Mouse (Mus musculus) limb, embryonic 14.5 days (tissue): ENCODE measurements around the gene Bckdhb. TPM values are rescaled to one million over a fixed set of nuclear protein-coding genes. Genes with fewer than 3 reads are reported as not detected.

Experiments
- ATAC-seq: fragments of 200-750 bp; cut with Nextera tagmentation; 2 replicates; pipeline ENCODE4 v1.8.0; 2017; ENCODE audit warnings: low read depth, moderate number of reproducible peaks, moderate TSS enrichment; ENCODE audit not compliant: low FRiP score
- DNase-seq: peaks from one replicate; pipeline ENCODE4 v3.0.0-alpha.2; 2015; ENCODE audit warnings: low spot score
- H3K27ac ChIP-seq: fragments of 300-500 bp; sonication (generic); replicated peaks from 2 replicates; pipeline ENCODE4 v1.5.1; 2014; ENCODE audit warnings: low read depth, mild to moderate bottlenecking, low read length, moderate library complexity, mixed read lengths
- H3K27me3 ChIP-seq: fragments of 300-500 bp; sonication (generic); 2 replicates; pipeline ENCODE4 v1.6.1; 2014; ENCODE audit warnings: low read length, mixed read lengths; ENCODE audit not compliant: control insufficient read depth, insufficient read depth
- H3K36me3 ChIP-seq: fragments of 300-500 bp; sonication (generic); 2 replicates; pipeline ENCODE4 v1.6.1; 2014; ENCODE audit warnings: mild to moderate bottlenecking, low read length, moderate library complexity, mixed read lengths; ENCODE audit not compliant: control insufficient read depth, insufficient read depth
- H3K4me1 ChIP-seq: fragments of 300-500 bp; sonication (generic); 2 replicates; pipeline ENCODE4 v1.6.1; 2014; ENCODE audit warnings: antibody characterized with exemption, low read length, mixed read lengths; ENCODE audit not compliant: control insufficient read depth, insufficient read depth
- H3K4me2 ChIP-seq: fragments of 300-500 bp; sonication (generic); replicated peaks from 2 replicates; pipeline ENCODE4 v1.6.1; 2014; ENCODE audit warnings: low read depth, mild to moderate bottlenecking, low read length, moderate library complexity; ENCODE audit not compliant: severe bottlenecking
- H3K4me3 ChIP-seq: fragments of 300-500 bp; sonication (generic); replicated peaks from 2 replicates; pipeline ENCODE4 v1.5.1; 2014; ENCODE audit warnings: low read length
- H3K9ac ChIP-seq: fragments of 300-500 bp; sonication (generic); 2 replicates; pipeline ENCODE4 v1.6.1; 2014; ENCODE audit warnings: mild to moderate bottlenecking, low read depth, low read length, moderate library complexity; ENCODE audit not compliant: severe bottlenecking
- H3K9me3 ChIP-seq: fragments of 300-500 bp; sonication (generic); 2 replicates; pipeline ENCODE4 v1.6.1; 2016; ENCODE audit warnings: low read length; ENCODE audit not compliant: control insufficient read depth
- POLR2A ChIP-seq: fragments of 200-500 bp; IDR thresholded peaks from 2 replicates; pipeline ENCODE4 v1.8.0; 2012; ENCODE audit warnings: inconsistent platforms, mild to moderate bottlenecking, moderate library complexity, borderline replicate concordance; ENCODE audit not compliant: insufficient read depth, insufficient read length; ENCODE audit errors: extremely low read depth
- WGBS: fragments of 180-500 bp; shearing (Covaris S2); extraction: QIAGEN DNeasy Blood & Tissue Kit; methylation state at CpG from one replicate; pipeline ENCODE4 v1.1.7; 2014; 5-methylcytosine and 5-hydroxymethylcytosine counted together
- polyA plus RNA-seq, 2 experiments: library from polyadenylated mRNA; depleted of rRNA in 1 of 2; stranded (reverse) in 1 of 2; unstranded in 1 of 2; fragments of >200 nt; fragmentation: Nextera tagmentation in 1 of 2; extraction: Ambion mirVana in 1 of 2; gene quantifications; 2 replicates each; pipeline versions ENCODE4 v1.2.1 to v1.2.3; 2012 to 2014

Gene Bckdhb
- polyA plus RNA-seq, 2 experiments = 47.4 to 51.1 TPM

DNA sequence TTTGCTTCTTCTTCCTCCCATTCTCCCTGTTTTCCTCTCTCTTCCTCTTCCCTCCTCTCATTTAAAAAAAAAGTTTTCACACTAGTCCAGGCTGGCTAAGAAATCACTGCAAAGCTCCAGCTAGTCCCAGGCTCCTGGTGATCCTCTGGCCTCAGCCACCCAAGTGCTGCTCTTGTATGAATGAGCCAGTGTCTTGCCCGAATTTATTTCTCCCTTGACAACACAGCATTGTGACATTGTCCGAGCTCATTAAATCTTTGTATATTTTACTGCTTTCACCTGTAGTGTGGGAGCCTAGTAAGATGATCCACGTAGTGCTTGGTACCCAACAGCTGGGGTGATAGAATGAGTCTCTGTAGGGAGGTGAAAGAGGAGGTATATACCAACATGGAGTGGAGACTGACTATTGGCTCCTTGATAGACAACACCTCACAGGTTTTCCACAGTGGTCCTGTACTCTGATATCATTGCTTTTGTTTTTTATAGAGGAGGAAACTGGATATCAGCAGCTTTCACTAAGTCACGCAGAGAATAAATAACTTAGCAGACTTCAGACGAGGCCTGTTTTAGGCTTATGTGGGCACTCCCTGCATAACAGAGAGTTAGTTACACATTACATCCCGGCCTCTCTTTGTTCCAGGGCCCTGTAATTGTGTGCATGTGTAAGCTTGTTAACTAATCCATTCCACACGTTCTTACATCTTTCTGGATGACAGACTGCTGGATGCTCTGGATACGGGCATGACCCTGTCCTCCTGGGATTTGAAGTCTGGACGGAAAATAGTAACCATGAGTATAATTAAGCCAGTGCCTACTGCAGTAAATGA lies 15.8 kb downstream of the Bckdhb start:
- TF ChIP-seq POLR2A = no peak
- Histone ChIP-seq H3K4me1 (0 out of 2 replicates have a peak, but pooled peaks cover 3% of the 10 kb centered on the region), H3K36me3 (no peaks in the 10 kb centered on the region), H3K4me3 (no peak overlapping the region), H3K4me2 (no peak overlapping the region), H3K27ac (no peak overlapping the region), H3K9ac (no peak overlapping the region), H3K27me3 (no peaks in the 10 kb centered on the region), H3K9me3 (no peaks in the 10 kb centered on the region)
- DNase-seq (peak; percentile 14), ATAC-seq (no peak; the same call in 1 of the 2 replicates)
- 29% methylated on average over 9 of the region's 9 CpGs for WGBS

DNA sequence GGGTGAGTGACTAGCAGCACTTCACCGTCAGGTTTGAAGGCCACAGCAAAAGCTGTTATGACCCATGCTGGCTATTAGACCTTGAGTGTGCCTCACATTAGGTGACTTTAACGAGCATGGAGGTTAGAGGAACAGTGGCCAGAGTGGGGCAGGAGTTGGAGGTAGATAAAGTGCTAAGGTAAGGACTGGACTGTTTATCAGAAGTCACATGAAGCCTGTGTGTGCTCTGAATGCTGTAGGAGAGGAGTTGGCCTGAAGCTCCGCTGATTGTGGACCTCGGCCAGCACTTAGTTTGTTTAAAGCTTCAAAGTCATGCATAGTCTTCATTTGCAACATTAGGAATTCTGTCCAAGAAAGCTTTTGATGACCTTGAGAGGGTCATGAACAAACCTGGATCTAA lies 26.4 kb downstream of the Bckdhb start:
- Histone ChIP-seq H3K27ac (no peak overlapping the region), H3K4me1 (no peaks in the 10 kb centered on the region), H3K36me3 (no peaks in the 10 kb centered on the region), H3K27me3 (no peaks in the 10 kb centered on the region), H3K9ac (no peak overlapping the region), H3K4me3 (no peak overlapping the region), H3K9me3 (no peaks in the 10 kb centered on the region), H3K4me2 (no peak overlapping the region)
- no peak for DNase-seq
- ATAC-seq = no peak
- TF ChIP-seq POLR2A = no peak
- WGBS = 71% methylated on average over 4 of the region's 4 CpGs

DNA sequence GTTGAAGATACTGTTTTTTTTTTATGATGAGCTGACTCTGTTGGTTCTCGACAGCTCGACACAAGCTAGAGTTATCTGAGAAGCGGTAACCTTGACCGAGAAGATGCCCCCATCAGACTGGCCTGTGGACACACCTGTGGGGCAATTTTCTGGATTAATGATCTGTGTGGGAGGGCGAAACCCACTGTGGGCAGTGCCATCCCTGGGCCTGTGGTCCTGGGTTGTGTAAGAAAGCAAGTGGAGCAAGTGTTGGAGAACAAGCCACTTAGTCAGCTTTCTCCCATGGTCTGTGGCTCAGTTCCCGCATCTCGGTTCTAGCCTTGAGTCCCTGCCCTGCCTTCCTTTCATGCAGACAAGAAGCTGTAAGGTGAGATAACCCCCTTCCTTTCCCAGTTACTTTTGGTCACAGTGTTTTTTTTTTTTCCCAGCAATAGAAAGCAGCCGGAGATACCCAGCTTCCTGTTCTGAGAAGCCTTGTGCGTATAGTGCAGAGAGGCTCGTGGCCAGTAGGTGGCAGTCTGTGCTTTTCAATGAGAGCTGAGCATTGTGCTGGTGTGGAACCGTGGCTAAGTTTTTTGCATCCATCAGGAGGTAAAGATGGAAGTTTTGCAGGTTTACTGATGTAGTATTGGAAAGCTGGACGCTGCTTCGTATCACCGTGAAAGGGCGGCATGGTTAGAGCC lies 31.8 kb downstream of the Bckdhb start:
- Histone ChIP-seq H3K36me3 (no peaks in the 10 kb centered on the region), H3K9me3 (no peaks in the 10 kb centered on the region), H3K4me1 (no peaks in the 10 kb centered on the region), H3K9ac (no peak overlapping the region), H3K4me2 (no peak overlapping the region), H3K4me3 (no peak overlapping the region), H3K27me3 (no peaks in the 10 kb centered on the region), H3K27ac (no peak overlapping the region)
- WGBS = 48% methylated on average over 15 of the region's 15 CpGs
- DNase-seq (peak; percentile 74), ATAC-seq (peak; percentile 80; the same call in 1 of the 2 replicates)
- no peak for TF ChIP-seq POLR2A

DNA sequence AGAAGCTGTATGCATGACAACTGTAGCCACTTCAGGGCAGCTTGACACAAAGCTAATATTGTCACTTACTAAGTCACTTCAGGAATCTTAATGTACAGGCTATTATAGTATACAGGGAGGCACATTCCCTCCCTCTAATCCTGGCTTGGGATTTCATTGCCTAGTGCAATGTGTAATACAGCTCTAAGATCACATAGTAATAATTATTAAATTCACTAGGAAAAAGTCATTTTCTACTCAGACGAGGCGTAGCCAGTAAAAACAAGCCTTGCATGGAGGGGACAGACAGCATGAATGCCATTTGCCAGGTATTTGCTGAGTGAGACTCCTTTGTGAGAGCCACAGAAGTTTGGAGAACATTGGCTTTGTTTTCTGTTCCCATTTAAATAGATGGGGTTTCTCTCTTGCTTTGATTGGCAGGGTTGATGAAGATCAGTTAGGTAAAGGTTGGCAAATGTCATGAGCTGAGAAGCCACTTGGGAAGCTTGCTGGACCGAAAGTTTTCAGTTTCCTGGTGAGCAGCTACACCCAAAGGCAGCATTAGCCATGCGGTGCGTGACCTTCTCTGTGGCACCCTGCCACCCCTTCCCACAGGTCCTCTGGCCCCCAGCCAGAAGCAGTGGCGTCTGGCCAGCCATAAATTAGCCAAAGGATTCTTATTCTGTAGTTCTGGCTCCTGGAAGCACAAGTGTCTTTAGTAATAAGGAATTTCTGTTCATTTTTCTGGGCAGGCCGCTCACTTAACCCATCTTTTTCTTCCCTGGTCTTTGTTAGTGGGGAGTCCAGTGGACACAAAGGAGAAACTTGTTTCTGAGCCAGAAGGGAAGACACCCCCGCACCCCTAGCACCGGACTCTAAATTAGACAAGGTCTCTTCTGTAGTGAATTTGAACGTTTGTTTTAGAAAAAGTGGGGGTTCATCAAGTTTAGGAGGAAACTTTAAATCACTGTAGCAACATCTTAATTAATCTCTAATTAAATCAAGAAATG lies 37.4 kb downstream of the Bckdhb start:
- H3K4me1 ChIP-seq = peaks cover 7% of the 10 kb centered on the region; the same call in 1 of the 2 replicates
- peak; percentile 47; the same call in 1 of the 2 replicates for ATAC-seq
- H3K27ac ChIP-seq = no peak overlapping the region
- H3K9me3 ChIP-seq = no peaks in the 10 kb centered on the region
- peak; percentile 58 for DNase-seq
- no peaks in the 10 kb centered on the region for H3K36me3 ChIP-seq
- no peak overlapping the region for H3K9ac ChIP-seq
- 54% methylated on average over 10 of the region's 10 CpGs for whole genome bisulfite sequencing
- no peaks in the 10 kb centered on the region for H3K27me3 ChIP-seq
- no peak for TF ChIP-seq POLR2A
- H3K4me2 ChIP-seq = no peak overlapping the region
- H3K4me3 ChIP-seq = no peak overlapping the region
